Mouse (Mus musculus) forebrain, embryonic 10.5 days (tissue): ENCODE data around the gene Adamtsl3. TPM values are rescaled to one million over a fixed set of nuclear protein-coding genes. Genes with fewer than 3 reads are reported as not detected.

ENCODE experiments used
- DNase-seq: peaks from one replicate; pipeline ENCODE4 v3.0.0-alpha.2; 2017; ENCODE audit warnings: low spot score; ENCODE audit errors: extremely low spot score
- H3K27ac ChIP-seq: fragments of 300-500 bp; sonication (generic); 2 replicates; pipeline ENCODE4 v1.5.1; 2016; ENCODE audit warnings: mild to moderate bottlenecking
- H3K27me3 ChIP-seq: fragments of 300-500 bp; sonication (generic); 2 replicates; pipeline ENCODE4 v1.6.1; 2016; ENCODE audit warnings: mild to moderate bottlenecking; ENCODE audit not compliant: poor library complexity, severe bottlenecking
- H3K36me3 ChIP-seq: fragments of 300-500 bp; sonication (generic); replicated peaks from 2 replicates; pipeline ENCODE4 v1.6.1; 2016; ENCODE audit warnings: mild to moderate bottlenecking, moderate library complexity
- H3K4me1 ChIP-seq: fragments of 300-500 bp; sonication (generic); 2 replicates; pipeline ENCODE4 v1.6.1; 2016
- H3K4me3 ChIP-seq: fragments of 300-500 bp; sonication (generic); 2 replicates; pipeline ENCODE4 v1.5.1; 2016; ENCODE audit warnings: mild to moderate bottlenecking, moderate library complexity
- H3K9me3 ChIP-seq: fragments of 300-500 bp; sonication (generic); 2 replicates; pipeline ENCODE4 v1.6.1; 2016; ENCODE audit warnings: mild to moderate bottlenecking, moderate library complexity
- WGBS: fragments of 180-500 bp; shearing (Covaris S2); methylation state at CpG from one replicate; pipeline ENCODE4 v1.1.7; 2016; 5-methylcytosine and 5-hydroxymethylcytosine counted together
- polyA plus RNA-seq: library from polyadenylated mRNA; unstranded; fragments of >200 nt; fragmentation: Nextera tagmentation; extraction: Ambion mirVana; gene quantifications from 2 replicates; pipeline ENCODE4 v1.2.1, GENCODE M21; 2016

The Adamtsl3 gene
- polyA plus RNA-seq, 1 experiment from 2014 or later, result not detected

- Histone ChIP-seq H3K27ac (peak overlapping the region; percentile 89), H3K4me1 (peaks cover 18% of the 10 kb centered on the region), H3K27me3 (no peaks in the 10 kb centered on the region), H3K36me3 (peaks cover 19% of the 10 kb centered on the region), H3K4me3 (peak overlapping the region; percentile 83), H3K9me3 (no peaks in the 10 kb centered on the region)
- WGBS, result 38% methylated on average over 4 of the region's 4 CpGs
- no peak for DNase-seq
Measured at GRCm38 (mm10) chr7:82647909-82648308, 312.4 kb downstream of the Adamtsl3 start.

- WGBS, result under 1% methylated on average over 46 of the region's 46 CpGs
- Histone ChIP-seq H3K4me3 (peak within 1 kb of the TSS; percentile 83), H3K27me3 (no peaks in the 10 kb centered on the region), H3K9me3 (no peaks in the 10 kb centered on the region), H3K36me3 (peaks cover 25% of the 10 kb centered on the region), H3K27ac (peak within 1 kb of the TSS; percentile 89), H3K4me1 (peaks cover 18% of the 10 kb centered on the region)
- peak; percentile 91 for DNase-seq
Measured at GRCm38 (mm10) chr7:82648353-82649080, 313.0 kb downstream of the Adamtsl3 start, which contains the start of the genes Saxo2 and Efl1. TSS of gene Saxo2 (minus strand) at chr7:82648528. TSS of gene Efl1 (plus strand) at chr7:82648614.

GRCm38 (mm10) chr7:82649081-82649445, 313.6 kb downstream of the Adamtsl3 start:
- Histone ChIP-seq H3K27me3 (no peaks in the 10 kb centered on the region), H3K4me3 (peak overlapping the region; percentile 83), H3K4me1 (peaks cover 18% of the 10 kb centered on the region), H3K27ac (peak overlapping the region; percentile 89), H3K36me3 (peaks cover 28% of the 10 kb centered on the region), H3K9me3 (no peaks in the 10 kb centered on the region)
- DNase-seq, result no peak
- WGBS, result 32% methylated on average over 6 of the region's 6 CpGs

Other genes with a start within 250 kb of the Adamtsl3 start
- gene Sh3gl3, start 161.9 kb upstream of the Adamtsl3 start, polyA plus RNA-seq, result 8.8 and 8.9 TPM in 2 replicates